Mouse (Mus musculus) kidney, postnatal 14 days (tissue): ENCODE measurements around the gene Dnajc21.
A peak's percentile ranks its signal among the peaks of the same experiment; 100 is the strongest.

Experiments used
- DNase-seq: peaks from one replicate; pipeline ENCODE4 v3.0.0; 2022; ENCODE audit warnings: mixed read lengths

Gene Dnajc21

GRCm38 (mm10) chr15:10436893-10437292 is 33.4 kb downstream of the Dnajc21 start:
- no peak for DNase-seq

GRCm38 (mm10) chr15:10426545-10427266 is 43.6 kb downstream of the Dnajc21 start:
- no peak for DNase-seq

- no peak for DNase-seq
Measured at GRCm38 (mm10) chr15:10426124-10426523, 44.2 kb downstream of the Dnajc21 start.

- no peak for DNase-seq
Measured at GRCm38 (mm10) chr15:10421785-10422144, 48.6 kb downstream of the Dnajc21 start.

- DNase-seq, result no peak
Measured at GRCm38 (mm10) chr15:10421138-10421784, 49.1 kb downstream of the Dnajc21 start.

- DNase-seq, result no peak
Measured at GRCm38 (mm10) chr15:10413656-10414055, 56.7 kb downstream of the Dnajc21 start.

GRCm38 (mm10) chr15:10410881-10411280 is 59.4 kb downstream of the Dnajc21 start:
- no peak for DNase-seq

GRCm38 (mm10) chr15:10409842-10410241 is 60.5 kb downstream of the Dnajc21 start:
- DNase-seq, result no peak

- DNase-seq, result peak; percentile 41
Measured at GRCm38 (mm10) chr15:10400415-10400814, 69.9 kb downstream of the Dnajc21 start.

- peak; percentile 83 for DNase-seq
Measured at GRCm38 (mm10) chr15:10399795-10400194, 70.5 kb downstream of the Dnajc21 start.
